Mouse (Mus musculus) testis, adult 2 months (tissue): ENCODE measurements at regions not wholly inside any gene's neighbourhood (a gene's known extent, or its start where the extent isn't known, plus 50 kb on each side); places are given as distances from the start of the nearest gene placed in this dataset.

Source experiments
- CTCF ChIP-seq: fragments of 200-500 bp; IDR thresholded peaks from 2 replicates; pipeline ENCODE4 v1.5.1; 2012; ENCODE audit warnings: low read depth, mild to moderate bottlenecking, inconsistent platforms, low read length, moderate library complexity; ENCODE audit not compliant: control insufficient read depth, insufficient read depth, insufficient replicate concordance
- POLR2A ChIP-seq: fragments of 200-500 bp; IDR thresholded peaks from 2 replicates; pipeline ENCODE4 v1.6.1; 2012; ENCODE audit warnings: low read depth, mild to moderate bottlenecking, inconsistent platforms, low read length, moderate library complexity; ENCODE audit not compliant: control insufficient read depth

GRCm38 (mm10) chr5:148450924-148451323 is 51.2 kb upstream of the Slc7a1 start:
- TF ChIP-seq POLR2A (no peak), CTCF (peak; percentile 79; the same call in 1 of the 2 replicates)
